Mouse (Mus musculus) thymus, postnatal 10 days (tissue): ENCODE measurements at regions not wholly inside any gene's neighbourhood (a gene's known extent, or its start where the extent isn't known, plus 50 kb on each side); places are given as distances from the start of the nearest gene placed in this dataset.

Experiments
- DNase-seq, 2 experiments: peaks; one replicate each; pipeline ENCODE4 v3.0.0; 2021; ENCODE audit warnings: low spot score in 2 of 2

DNA sequence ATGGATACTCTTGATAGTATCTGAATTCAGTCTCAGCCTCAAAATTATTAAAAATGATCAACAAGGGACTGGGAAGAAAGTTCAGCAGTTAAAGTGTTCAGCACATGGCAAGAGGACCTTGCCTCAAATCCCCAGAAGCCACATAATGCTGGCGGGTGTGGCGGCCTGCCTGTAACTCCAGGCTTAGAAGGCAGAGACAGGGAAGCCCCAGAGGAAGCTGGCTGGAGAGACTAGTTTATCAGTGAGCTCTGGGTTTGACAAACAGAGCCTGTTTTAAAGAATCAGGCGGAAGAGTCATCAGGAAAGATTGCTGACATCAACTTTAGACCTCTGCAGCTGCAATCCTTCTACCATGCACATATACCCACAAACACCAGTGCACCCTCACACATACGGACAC is 52.1 kb upstream of the Fyn start:
- DNase-seq: no peak

DNA sequence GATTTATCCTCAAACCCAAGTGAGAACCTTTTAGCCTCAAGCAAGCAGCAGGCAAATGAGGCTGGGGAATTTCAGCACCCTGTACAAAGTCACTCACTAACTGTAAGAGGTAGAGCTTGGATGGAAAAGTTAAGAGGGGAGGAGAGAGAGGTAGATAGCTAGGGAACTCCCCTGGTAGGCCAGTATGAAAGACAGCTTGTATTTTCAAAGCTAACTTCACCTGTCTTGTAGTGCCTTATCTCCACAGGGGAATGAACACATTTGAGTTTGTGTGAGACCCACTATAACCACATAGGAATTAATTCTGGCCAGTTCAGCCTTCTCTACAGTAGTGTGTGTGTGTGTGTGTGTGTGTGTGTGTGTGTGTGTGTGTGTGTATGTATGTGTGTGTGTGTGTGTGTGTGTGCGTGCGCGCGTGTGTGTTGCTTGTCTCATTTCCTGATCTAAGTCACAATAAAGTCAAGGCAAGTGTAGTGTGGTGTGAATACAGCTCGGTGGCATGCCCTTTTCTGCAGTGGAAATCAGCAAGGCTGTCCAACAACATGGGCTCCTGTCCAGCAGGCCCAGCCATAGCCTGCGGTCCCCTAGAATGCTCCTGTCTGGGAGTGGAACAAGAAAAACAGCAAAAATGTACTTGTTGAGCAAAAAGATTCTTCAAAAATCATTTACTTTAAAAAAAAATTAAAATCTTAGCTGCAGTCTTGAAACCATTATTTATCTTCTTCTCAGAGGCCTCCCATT is 53.1 kb upstream of the Fyn start:
- no peak for DNase-seq

DNA sequence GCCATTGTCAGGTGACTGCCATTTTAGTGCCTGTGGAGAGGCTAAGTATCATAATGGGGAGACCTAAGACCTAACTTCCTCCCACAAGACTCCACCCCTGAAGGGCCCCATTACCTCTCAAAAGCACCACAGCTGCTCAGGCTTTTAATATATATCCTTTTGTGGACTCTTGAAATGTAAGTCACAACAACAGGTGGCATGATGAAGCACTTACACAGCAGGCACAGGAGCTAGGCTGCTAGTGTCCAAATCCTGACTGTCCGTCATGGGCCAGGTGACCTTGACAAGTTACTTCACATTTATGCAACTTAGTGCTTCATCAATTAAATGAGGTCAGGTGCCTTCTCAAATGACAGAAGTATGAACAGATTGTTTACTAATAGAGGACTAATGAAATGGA is 57.2 kb upstream of the Fyn start:
- DNase-seq: no peak

DNA sequence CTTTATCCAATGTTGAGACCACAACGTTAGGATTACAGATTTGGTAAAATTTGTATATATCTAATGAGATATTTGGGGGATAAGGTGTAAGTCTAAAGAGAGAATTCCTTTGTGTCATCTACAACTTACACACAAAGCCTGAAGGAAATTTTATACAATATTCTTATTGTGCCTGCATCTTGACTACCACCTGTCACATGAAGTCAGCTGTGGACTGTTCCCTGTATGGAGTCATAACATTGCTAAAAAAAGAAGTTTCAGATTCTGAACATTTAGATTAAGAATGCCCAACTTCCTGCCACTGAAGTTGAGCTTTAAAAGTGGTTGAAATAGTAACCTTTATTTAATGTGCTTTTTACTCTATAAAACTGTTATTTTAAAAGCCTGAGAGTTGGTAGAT is 60.1 kb upstream of the Fyn start:
- no peak for DNase-seq

DNA sequence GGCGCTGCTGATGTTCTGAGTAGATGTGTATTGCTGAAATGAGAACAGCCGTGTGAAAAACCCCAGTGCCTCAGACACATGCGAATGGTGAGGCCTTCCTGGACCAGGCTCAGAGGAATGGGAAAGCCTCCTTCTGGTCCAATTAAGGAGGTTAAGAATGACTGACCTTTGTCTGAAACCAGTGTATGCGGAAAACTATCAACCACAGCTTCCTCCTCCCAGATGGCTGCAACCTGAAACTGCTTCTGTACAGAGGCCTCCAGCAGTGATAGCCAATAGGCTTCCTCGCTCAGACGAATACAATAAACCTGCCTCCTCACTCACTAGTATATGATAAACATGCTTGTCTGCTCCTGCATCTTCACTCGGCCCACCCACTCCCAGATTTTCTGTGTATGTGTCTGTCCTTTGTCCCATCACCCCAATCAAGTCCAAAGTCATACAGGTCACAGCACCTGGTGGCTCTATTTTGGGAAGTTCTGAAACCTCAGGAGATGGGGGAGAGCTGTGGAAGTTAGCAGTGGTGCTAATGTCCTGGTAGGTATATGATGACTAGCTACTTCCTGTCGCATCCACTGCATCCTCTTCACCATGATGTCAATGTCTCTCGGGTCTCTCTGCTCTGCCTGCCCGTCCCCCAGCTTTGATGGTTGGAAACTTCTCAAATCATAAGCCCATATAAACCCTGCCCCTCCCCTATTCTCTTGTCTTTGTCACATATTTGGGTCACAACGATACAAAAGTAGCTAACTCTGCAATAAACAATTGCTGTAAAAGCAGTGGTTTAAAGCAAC is 75.8 kb upstream of the Fyn start:
- DNase-seq: no peak

DNA sequence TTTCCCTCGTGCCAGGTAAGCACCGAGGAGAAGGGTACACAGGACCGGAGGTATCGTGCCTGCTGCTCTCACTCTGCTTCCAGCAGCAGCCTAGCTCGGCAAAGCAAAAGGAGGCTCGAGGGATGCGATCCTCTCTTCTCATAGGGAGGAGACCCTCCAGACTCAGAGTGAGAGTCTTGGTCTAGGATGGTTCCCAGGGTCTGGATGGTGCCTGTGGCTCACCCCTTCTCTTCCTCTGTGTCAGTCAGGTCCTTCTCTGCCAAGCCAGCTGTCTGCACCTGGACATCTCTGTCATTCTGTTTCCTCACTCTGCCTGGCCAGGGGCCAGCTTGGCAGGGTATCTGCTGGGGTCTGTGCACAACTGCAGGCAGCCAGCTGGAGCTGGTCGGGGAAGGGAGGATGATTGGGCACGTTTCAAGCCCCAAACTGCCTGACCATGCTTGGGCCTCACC is 76.9 kb upstream of the Fyn start:
- DNase-seq: no peak

DNA sequence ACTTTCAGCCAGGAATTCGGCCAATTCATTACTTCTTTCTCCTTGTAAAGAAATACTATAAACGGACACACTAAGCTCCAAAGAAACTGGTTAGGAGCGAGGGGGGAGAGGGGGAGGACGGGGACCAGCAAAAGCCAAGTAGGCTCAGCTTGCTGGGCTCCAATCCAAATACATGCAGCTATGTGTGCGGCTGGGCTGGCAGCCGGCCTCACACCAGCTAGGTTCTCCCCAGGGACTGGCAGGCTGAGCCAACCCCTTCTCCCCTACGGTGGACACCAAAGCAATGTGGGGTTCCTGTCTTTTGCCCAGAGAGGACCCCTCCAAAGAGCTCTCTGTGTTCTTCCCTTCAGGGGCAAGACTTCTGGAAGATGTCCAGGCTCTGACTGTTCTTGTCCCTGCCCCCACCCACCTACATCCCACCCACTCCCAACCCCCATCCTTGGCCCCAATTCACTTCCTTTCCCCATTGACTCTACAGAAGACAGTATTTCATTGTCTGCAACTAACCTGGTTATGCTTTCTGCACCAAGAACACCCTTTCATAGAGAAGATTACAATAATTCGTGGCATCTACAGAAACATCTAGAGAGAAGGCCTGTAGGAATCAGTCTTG is 77.4 kb upstream of the Fyn start:
- DNase-seq: no peak

DNA sequence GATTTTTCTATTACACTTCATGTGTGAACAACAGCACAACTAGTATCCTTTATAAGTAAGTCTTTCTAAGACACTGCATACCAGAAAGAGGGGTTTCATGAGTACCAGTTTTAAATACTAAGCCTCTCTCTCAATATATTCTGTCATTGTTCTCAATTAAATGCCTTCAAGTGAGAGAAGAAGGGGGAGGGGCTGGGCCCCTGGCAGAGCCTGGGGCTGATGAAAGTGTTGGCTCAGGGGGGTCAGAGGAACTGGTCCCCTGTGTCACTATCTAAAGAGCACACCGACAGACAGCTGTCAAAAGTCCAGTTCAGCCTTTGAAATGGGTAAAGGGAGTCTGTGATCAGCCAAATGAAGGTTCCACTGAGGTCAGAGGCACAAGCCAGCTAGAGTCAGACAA is 78.4 kb upstream of the Fyn start:
- DNase-seq: no peak

DNA sequence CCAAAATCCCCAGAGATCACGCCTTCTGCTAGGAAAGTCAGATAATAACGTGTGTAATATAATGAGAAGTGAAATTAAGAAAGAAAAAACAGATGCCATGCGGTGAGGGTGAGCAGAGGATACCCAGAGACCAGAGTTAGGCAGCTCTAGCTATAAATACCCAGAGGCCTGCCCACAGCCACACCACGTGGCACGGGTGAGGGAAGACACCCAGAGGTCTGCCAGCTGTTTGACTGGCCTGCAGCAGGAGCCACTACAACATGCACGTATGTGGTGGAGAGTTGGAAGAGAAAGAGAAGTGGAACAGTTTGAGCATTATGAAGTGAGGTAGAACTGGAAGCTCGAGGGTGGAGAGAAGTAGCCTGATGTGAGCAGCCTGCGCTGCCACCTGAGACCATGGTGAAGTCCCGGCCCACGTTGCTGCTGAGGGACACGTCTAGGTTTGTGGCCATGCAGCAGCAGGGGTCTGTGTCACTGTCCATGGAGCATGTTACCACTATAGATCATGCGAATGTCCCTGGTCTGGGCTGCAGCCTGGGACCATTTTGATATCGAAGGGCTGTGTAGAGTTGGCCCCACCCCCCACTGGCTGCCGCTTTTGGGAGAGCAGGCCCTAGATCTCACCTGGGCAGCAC is 88.2 kb upstream of the Fyn start:
- DNase-seq: no peak

DNA sequence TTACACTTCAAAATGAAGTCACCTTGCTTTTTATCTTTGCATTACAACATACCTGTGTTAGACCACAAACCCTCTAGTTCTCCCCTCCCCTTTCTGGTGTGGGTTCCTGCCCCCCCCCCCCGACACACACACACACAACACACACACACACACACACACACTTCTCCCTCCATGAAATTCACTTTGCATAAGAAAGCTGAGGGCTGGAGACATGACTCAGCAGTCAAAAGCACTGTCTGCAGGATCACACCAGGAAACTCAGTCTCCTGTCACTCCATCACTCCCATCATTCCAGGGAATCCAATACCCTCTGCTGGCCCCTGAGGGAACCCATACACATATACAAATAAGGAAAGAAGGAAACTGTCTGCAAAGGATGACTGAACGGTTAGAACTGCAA is 94.5 kb upstream of the Fyn start:
- no peak for DNase-seq

DNA sequence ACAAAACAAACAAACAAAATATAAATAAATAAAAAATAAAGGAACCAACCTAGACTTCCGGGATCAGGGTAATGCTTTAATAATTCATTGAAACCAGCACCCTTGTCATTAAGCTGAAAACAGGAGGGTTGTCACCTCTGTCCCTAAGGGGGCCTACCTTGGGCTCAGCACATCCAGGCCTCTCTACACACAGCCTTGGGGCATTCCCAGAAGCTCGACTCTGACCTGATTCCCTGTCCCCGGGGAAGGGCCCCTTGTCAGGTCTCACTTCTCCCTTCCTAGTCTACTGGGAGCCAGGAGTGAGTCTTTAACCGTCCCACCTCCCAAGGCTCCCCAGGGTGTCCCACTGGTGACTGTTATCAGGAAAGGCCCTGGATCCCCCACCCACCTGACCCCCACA is 95.2 kb upstream of the Fyn start:
- no peak for DNase-seq

DNA sequence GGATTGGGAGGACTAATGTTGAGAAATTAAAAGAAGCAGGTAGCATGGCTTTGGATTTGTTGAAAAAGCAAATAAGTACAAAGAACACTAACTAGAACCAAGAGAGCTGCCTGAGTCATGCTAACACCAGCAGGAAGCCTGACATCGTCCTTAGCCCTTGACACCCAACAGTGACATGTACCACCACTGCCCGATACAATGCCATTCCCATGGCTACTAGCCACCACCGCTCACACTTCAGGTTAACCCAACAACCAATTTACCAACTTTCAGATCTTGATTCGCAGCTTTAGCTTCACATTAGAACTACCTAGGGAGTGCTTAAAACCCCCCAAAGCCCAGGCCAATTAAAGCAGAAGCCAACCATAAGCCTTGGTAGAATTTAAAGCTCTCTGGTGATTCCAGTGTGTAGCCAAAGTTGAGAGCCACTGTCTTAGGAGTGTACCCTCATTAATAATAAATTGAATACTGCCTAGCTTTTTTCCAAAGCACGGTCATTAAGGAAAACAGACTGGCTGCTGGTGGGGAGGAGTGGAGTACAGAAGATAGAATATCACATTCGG is 96.2 kb upstream of the Fyn start:
- no peak for DNase-seq

DNA sequence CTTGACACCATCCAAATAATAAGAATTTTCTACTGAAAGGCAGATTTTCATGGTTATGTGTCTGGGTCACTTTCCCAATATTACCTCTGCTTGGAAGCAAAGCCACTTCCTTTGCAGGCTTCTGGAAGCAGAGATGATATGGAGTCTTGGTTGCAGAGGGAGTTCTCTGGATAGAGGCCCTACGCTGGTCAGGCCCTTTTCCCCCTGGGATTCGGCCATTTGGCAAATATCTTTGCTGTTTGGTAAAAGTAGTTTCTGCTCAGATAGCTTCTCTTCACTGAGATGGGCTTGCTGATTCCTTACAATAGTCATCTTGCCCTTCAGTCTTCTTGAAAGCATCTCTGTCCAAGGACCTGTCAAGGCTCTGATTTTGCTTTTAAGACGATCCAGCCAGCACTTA is 98.2 kb upstream of the Fyn start:
- no peak for DNase-seq

DNA sequence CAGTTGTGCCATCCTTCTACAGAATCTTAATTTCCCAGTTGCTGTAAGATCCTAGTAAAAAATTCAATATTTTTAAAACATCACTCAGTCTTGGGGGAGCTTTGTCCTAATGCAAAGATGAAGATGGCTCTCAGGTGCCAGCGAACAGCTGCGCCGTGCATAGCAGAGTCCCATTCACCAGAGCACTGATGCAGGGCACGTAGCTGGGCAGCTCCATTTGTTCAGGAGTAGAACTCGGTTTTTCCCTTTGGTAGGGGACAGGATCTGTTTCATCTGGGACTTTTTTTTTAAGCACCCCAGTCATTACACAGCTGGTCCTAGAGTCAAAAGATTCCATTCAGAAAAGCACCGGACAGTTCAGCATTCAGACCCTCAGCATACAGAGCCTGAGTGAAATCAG is 101.4 kb upstream of the Fyn start:
- DNase-seq: no peak

DNA sequence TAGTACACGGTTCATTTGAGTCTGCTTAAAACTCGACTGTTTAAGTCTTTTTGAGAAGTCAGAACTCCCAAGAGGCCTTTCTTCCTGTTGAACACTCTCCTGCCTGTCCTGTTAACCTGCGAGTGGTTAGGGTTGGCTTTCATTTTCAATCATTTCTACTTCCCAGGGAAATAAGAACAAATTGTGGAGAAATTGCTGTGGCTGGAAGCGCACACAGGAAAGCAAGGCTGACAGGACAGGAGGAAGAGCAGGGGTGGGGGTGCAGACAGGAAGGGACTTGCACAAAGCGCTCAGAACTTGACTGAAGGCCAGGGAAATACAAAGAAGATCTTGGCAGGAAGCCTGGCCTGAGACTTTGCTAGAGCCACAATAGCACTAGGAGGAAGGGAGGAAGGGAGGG is 102.2 kb upstream of the Fyn start:
- DNase-seq: peak in 1 of 2 experiments; percentile 17

DNA sequence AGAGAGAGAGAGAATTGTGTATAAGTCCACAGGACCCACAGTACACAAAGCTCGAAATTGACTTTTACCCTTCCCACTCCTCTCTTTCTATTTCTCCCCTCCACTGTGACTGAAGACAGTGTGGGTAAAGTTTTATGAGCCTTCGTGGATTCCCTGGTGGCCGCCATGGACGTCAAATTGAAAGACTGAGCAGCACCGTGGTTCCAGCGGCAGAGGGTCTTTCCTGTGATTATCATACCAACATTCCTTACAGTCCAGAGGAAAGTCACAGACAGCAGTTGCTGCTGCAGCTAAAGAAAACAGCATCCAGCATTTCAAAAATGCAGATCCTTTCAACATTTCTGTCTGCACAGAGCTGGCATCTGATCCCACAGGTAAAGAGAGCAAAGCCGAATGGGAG is 98.9 kb upstream of the Ccn6 start:
- DNase-seq: no peak

DNA sequence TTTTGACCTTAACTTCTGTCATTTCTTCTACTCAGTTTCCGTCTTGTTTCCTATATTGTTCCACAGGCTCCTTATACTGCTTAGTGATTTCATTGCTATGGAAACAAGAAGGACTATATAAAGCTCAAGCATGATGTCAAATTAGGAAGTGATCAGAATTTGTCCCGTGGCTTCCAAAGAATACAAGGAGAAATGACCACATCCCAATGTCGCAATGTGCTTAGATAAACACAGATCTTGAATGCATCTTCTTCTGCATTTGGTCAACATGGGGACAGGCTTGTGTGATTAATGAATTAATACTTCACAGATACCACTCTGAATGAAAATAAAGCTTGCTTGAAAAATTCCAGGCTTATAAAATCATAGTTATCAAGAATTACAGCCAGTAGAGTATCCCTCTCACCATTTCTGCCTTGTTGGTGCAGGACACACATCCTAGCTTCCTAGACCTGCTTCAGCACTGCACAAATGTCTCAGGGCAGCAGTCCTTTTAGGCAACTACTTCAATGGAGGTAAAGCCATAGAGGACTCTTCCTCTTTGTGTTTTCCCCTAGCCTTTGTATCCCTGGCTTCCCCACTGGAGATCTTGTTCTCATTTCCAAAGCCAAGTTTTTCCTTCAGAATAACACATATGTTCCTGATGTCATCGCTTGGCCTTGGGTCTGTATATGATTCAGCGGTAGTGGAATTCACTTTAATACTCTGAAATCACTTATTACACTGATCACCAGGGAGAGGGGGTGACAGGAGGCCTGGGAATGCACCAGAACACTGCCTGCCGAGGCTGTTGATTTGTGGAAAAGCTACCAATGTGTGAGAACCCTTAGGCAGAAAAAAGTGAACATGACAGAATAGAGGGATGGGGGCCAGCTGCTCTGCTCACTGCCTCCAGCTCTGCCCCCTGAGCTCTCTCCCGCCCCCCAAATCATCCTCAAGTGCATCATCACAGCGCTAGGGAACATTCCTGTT is 97.9 kb upstream of the Ccn6 start:
- no peak for DNase-seq

DNA sequence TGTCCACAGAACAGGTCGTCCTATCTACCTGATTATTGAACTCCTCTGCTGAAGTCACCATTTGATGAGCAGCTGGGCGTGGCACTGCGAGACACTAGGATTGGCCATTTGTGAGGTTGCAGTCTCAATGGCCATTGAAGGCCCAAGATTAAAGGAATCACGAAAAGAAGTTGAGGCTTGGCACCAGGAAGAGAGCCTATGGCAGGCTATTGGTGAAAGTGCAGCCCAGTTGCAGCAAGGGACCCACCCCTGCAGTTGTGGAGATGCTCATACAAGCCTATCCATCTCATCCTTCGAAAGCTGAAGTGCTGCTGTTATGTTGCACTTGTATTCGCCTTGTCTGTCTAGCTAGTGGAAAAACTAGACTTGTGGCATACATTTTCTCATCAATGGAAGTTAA is 96.5 kb upstream of the Ccn6 start:
- DNase-seq: no peak

DNA sequence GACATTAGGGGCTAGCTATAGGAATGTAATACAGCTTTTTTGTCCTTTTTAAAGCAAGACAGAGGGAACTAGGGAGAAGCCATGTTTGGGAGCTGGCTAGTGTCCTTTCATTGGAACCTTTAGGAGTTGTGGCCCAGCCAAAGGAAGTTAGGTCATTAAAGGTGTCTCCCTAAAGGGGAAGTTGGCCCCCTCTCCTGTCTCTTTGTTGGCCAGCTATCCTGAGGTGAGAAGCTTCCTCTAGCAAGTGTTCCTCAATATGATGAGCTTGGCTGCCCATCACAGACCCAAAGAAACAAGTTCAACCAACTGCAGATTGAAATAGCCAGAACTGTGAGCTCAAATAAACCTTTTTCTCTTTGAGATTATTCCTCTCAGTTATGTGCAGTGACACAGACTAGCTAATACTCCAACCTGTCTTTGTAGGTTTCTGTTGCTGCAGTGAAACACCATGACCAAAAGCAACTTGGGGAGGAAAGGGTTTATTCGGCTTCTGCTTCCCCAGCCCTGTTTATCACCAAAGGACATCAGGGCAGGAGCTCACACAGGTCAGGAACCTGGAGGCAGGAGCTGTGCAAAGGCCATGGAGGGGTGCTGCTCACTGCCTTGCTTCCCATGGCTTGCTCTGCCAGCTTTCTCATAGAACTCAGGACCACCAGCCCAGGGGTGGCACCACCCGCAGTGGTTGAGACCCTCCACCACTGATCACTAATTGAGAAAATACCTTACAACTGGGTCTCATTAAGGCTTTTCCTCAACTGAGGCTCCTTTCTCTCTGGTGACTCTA is 94.0 kb upstream of the Ccn6 start:
- DNase-seq: no peak

DNA sequence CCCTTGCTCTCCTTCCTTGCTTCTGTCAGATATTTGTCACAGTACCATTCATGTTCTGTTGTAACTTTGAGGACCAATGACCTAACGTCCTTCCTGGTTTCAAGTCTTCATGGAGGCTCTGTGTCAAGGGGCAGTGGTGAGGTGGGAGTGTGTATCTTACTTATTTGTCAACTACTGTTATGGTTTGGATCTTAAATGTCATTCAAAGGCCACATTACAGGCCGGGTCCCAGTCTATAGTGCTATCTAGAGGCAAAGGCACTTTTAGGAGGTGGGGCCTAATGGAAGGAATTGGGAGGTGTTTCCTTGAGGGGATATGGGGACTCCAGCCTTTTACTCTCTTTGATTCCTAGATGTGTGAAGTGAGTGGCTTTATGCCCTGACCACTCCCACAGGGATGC is 91.0 kb upstream of the Ccn6 start:
- DNase-seq: no peak
